Mouse (Mus musculus) left cerebral cortex, adult 11 months (tissue): ENCODE results near the gene 4933416C03Rik.

Experiments used
- DNase-seq: peaks from one replicate; pipeline ENCODE4 v3.0.0; 2022; ENCODE audit warnings: low spot score

The 4933416C03Rik gene

GRCm38 (mm10) chr10:116113867-116114474, at the start of gene 4933416C03Rik:
Gene 4933416C03Rik (minus strand): TSS chr10:116113917.
- DNase-seq = no peak

GRCm38 (mm10) chr10:116162338-116162737, 48.6 kb upstream of the 4933416C03Rik start:
- no peak for DNase-seq

GRCm38 (mm10) chr10:116156699-116157098, 43.0 kb upstream of the 4933416C03Rik start:
- DNase-seq = no peak

GRCm38 (mm10) chr10:116154707-116155106, 41.0 kb upstream of the 4933416C03Rik start:
- no peak for DNase-seq

GRCm38 (mm10) chr10:116146091-116146490, 32.4 kb upstream of the 4933416C03Rik start:
- no peak for DNase-seq

- no peak for DNase-seq
Measured at GRCm38 (mm10) chr10:116143684-116144083, 30.0 kb upstream of the 4933416C03Rik start.

- no peak for DNase-seq
Measured at GRCm38 (mm10) chr10:116140226-116140625, 26.5 kb upstream of the 4933416C03Rik start.

- no peak for DNase-seq
Measured at GRCm38 (mm10) chr10:116135187-116135586, 21.5 kb upstream of the 4933416C03Rik start.

GRCm38 (mm10) chr10:116132233-116132632, 18.5 kb upstream of the 4933416C03Rik start:
- peak; percentile 26 for DNase-seq

- no peak for DNase-seq
Measured at GRCm38 (mm10) chr10:116131223-116131622, 17.5 kb upstream of the 4933416C03Rik start.

- DNase-seq = no peak
Measured at GRCm38 (mm10) chr10:116130401-116130800, 16.7 kb upstream of the 4933416C03Rik start.

GRCm38 (mm10) chr10:116125364-116125763, 11.6 kb upstream of the 4933416C03Rik start:
- no peak for DNase-seq

- no peak for DNase-seq
Measured at GRCm38 (mm10) chr10:116123808-116124207, 10.1 kb upstream of the 4933416C03Rik start.

- DNase-seq = no peak
Measured at GRCm38 (mm10) chr10:116121463-116121862, 7.7 kb upstream of the 4933416C03Rik start.

- peak; percentile 42 for DNase-seq
Measured at GRCm38 (mm10) chr10:116117060-116117459, 3.3 kb upstream of the 4933416C03Rik start.

- DNase-seq = no peak
Measured at GRCm38 (mm10) chr10:116115881-116116677, 2.4 kb upstream of the 4933416C03Rik start.

GRCm38 (mm10) chr10:116112868-116113267, 849 bp downstream of the 4933416C03Rik start:
- no peak for DNase-seq

- no peak for DNase-seq
Measured at GRCm38 (mm10) chr10:116108730-116109129, 5.0 kb downstream of the 4933416C03Rik start.

GRCm38 (mm10) chr10:116108176-116108575, 5.5 kb downstream of the 4933416C03Rik start:
- DNase-seq = no peak

GRCm38 (mm10) chr10:116098470-116098869, 15.2 kb downstream of the 4933416C03Rik start:
- no peak for DNase-seq

GRCm38 (mm10) chr10:116096466-116096865, 17.3 kb downstream of the 4933416C03Rik start:
- DNase-seq = no peak

GRCm38 (mm10) chr10:116083965-116084364, 29.8 kb downstream of the 4933416C03Rik start:
- no peak for DNase-seq

- DNase-seq = no peak
Measured at GRCm38 (mm10) chr10:116080841-116081240, 32.9 kb downstream of the 4933416C03Rik start.
